Mouse (Mus musculus) G1E-ER4 (cell line): ENCODE data around the gene Galm. TPM values are rescaled to one million over a fixed set of nuclear protein-coding genes. Genes with fewer than 3 reads are reported as not detected.

ENCODE experiments used
- GATA1 ChIP-seq: IDR thresholded peaks from one replicate; pipeline ENCODE4 v1.8.0; 2012; ENCODE audit warnings: low read length, inconsistent platforms
- polyA plus RNA-seq: library from polyadenylated mRNA; stranded (reverse); fragments of >175 nt; gene quantifications from 2 replicates; pipeline ENCODE4 v1.2.3, GENCODE M21; 2012

The Galm gene
- polyA plus RNA-seq, 1 experiment: not detected

GRCm38 (mm10) chr17:80170951-80171350 lies 43.7 kb downstream of the Galm start:
- no peak for TF ChIP-seq GATA1

- no peak for TF ChIP-seq GATA1
These were observed 44.7 kb downstream of the Galm start for GRCm38 (mm10) chr17:80171948-80172347.

GRCm38 (mm10) chr17:80172761-80173160 lies 45.5 kb downstream of the Galm start:
- no peak for TF ChIP-seq GATA1

DNA sequence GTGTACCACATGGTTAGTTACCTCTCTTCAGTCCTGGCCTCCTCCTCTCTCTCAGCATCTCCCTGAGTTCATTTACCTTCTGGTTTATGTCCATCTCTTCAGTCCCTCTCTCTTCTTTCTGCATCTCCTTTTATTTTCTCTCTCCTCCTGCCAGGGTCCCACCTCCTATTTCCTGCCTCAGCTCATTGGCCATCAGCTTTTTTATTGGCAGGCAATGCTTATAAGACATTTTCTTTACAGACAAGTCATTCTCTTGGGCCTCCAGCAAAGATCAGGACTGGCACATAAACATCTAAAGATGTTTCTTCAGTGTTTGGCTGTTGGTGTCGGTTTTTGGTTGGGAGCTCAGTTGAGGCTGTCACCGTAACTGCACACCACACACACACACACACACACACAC lies 46.4 kb downstream of the Galm start:
- TF ChIP-seq GATA1: no peak

GRCm38 (mm10) chr17:80174146-80174545 lies 46.9 kb downstream of the Galm start:
- no peak for TF ChIP-seq GATA1

- TF ChIP-seq GATA1: no peak
These were observed 47.6 kb downstream of the Galm start for GRCm38 (mm10) chr17:80174699-80175385.

GRCm38 (mm10) chr17:80175386-80175739 lies 48.1 kb downstream of the Galm start:
- TF ChIP-seq GATA1: no peak

GRCm38 (mm10) chr17:80175966-80176365 lies 48.7 kb downstream of the Galm start:
- TF ChIP-seq GATA1: no peak

DNA sequence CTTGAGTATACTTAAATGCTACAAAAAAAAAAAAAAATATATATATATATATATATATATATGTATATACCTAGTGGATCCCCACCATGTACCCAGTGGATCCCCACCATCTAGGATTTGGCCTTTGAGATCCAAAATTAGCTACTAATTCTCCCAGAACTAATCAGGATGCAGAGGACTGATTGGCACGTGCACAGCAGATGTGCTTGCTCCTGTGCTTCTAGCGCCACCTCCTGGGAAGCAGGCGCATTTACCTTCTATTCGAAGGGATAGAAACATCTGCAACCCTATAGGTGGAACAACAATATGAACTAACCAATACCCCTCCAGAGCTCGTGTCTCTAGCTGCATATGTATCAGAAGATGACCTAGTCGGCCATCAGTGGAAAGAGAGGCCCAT lies 52.7 kb downstream of the Galm start:
- no peak for TF ChIP-seq GATA1

DNA sequence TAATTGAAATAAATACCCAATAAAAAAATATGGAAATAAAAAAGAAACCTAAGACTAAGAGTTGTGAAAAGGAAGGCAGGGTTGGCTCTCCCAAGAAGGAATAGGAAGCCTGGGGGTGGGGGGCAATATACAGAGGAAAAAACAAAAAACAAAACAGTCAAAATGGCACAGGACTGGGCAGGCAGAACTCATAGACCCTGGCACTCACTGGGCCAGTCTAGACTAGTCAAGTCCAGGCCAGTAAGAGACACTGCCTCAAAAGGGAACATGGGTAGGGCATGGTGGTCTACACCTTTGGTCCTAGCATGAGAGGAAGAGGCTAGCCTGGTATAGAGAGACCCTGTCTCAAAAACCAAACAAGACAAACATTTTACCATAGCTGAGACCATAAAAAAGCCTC lies 53.2 kb downstream of the Galm start:
- no peak for TF ChIP-seq GATA1

DNA sequence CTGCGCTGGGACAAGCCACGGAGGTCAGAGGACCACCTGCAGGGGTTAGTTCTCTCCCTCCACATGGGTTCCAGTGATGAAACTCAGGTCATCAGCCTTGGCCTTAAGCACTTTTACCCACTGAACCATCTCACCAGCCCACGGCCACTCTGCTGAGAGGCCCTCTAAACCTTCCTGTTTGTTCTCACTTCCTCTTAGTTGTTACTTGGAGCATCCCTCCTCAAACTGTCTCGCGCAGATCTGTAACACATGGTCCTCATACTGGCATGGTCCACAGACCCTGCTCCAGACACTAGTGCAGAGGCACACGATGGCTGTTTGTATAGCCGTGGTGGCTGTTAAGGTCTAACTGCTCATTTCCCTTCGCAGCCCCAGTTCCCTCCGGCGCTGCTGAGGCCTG lies 56.3 kb downstream of the Galm start:
- no peak for TF ChIP-seq GATA1

GRCm38 (mm10) chr17:80193075-80193474 lies 65.8 kb downstream of the Galm start:
- no peak for TF ChIP-seq GATA1

DNA sequence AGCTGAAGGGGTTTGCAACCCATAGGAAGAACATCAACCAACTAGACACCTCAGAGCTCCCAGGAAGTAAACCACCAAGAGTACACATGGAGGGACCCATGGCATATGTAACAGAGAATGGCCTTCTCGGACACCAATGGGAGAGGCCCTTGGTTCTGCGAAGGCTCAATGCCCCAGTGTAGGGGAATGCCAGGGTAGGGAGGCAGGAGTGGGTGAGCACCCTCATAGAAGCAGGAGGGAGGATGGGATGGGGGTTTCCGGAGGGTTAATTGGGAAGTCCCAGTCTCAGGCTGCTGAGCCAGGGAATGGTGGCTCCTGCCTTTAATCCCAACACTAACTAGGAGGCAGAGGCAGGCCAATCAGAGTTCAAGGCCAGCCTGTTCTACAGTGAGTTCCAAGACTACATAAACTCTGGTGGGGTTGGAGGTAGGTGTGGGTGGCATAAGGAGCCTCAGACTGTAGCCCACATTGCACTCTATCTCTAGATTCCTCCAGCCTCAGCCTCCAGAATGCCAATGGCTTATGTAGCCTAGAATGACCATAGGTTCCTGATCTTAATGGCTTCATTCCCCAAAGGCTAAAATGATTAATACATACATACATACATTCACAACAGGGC lies 72.0 kb downstream of the Galm start:
- no peak for TF ChIP-seq GATA1

DNA sequence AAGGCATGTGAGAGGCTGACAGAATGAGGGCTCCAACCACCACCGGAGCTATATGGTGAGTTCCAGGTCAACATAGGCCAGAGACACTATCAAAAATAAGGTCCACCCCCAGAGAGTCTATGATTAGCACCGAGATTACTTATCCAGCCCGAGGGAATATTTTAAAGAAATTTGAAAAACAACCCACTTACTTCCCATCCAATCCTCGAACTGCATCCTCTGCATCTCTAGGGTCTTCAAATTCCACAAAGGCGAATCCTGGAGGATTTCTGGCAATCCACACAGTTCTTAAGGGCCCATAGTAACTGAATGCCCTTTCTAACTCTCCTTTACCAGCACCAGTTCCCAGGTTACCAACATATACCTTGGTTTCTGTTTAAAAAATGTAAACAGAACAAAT lies 78.4 kb downstream of the Galm start:
- no peak for TF ChIP-seq GATA1

- no peak for TF ChIP-seq GATA1
These were observed 79.0 kb downstream of the Galm start for GRCm38 (mm10) chr17:80206301-80206670.

DNA sequence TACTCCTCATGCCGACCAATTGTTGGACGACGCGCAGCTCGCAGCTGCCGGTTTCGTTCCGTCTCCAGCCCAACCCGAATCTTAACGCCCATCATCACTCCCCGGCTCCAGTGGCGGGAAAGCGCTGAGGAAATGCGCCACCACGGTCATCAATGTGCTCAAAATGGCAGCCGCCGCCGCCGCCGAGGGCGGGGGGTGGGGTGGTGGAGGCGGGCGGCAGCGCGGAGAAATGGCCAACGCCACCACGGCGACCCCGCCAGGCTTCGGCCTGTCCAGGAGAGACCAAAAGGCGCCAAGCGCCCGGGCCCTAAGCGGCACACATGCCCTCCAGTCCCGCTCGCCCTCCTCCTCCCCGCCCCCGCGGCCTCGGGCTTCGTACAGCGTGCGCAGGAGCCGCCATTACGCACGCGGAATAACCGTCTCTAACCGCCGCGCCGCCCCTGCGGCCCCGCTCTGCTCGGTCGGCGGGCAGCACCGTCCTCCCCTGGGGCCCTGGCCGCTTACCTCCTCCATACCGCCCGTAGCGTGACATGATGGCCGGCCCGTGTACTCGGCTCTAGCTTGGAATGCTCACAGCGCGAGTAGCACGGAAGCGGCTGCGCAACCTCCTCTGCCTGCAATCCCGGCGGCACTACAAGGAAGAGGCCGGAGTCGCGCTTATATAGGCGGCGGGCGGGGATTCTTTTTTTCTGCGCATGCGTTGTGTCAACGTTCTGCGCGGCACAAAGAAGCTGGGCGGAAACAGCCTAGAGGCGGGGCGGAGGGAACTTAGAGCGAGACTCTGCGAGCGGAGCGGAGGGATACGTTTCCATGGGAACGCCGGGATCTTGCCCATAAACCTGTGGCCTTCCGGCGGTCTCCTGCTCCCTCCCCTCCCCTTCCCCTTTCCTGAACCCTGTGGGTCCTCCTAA lies 79.7 kb downstream of the Galm start, which contains the start of the genes Srsf7 and Ttc39d:
TSS of gene Srsf7 (minus strand) at position 637 of the 911 bp plus-strand sequence.
TSS of gene Ttc39d (plus strand) at position 790 of the 911 bp plus-strand sequence.
- no peak for TF ChIP-seq GATA1
